Mouse (Mus musculus) Muller cell, postnatal 12 days (primary cell): Measurements from ENCODE around the gene Neurl4.
"Not testable (repeated sequence)": the region's sequence is repeated elsewhere in the genome, so short reads cannot be mapped to it uniquely, and the experiment has no call there.

Experiments
- DNase-seq: peaks from one replicate; pipeline ENCODE4 v3.0.0-alpha.2; 2015; ENCODE audit errors: inconsistent ontology term

Gene Neurl4

DNA sequence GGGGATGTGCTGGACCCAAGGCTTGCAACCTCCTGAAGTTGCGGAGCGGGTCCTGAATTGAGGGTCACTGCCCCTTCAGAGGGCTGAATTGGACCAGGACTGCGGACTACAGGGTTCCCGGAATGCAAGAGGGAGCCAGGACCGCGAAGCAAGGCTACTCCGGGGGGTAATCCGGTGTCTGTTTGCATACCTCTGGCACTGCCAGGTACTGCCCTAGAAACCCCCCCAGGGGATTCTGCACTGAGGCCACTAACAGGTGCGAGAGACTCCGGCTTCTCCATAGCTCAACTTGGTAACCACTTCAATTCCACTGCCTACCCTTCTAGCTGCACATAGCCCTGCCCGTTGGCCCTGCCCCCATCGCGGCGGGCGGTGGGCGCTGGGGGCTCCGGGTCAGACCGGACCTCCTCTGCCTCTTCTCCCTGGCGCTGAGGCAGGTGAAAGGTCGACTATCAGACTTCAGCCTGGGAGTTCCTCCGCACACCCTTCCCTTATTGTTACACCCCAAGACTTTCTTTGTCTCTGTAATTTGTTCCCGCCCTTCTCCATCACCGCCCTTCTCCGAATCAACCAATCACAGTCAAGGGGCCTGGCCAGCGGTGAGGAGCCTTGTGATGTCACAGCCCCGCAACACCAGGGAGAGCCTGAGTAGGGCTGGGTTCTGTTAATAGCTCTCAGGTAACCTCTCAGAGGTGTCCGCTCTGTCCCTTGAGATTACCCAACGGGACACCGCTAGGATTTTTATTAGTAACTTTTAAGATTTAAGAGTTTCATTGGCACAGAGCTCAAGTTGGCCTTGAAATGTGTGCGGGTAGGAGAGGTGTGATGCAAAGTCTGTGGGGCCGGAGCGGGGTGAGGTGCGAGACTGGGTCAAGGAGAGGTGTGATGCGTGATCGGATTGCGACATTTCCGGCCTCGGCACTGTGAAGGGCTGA is at the start of gene Neurl4, which contains the start of gene 2810408A11Rik:
Neurl4 (plus strand) TSS at position 602 of the 935 bp plus-strand sequence.
2810408A11Rik (minus strand) TSS at position 517 of the 935 bp plus-strand sequence.
- DNase-seq = peak; percentile 92

DNA sequence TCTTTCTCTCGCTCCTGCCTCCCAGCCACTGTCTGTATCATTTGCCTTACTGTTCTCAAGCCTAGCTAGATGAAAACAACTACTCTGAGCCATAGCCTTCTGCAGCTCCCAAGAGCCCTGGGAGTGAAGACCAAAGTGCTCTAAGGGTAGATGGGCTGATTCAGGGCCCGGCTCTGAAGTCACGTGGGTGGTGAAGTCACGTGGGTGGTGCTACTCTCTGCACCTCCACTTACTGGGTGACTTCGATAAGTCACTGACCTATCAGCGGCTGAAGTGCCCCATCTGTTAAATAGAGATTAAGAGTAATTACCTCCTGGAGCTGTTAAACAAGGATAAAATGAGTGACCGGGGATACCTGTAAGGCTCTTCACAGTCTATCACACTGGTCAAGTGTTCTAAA is 46.9 kb upstream of the Neurl4 start:
- DNase-seq = no peak

DNA sequence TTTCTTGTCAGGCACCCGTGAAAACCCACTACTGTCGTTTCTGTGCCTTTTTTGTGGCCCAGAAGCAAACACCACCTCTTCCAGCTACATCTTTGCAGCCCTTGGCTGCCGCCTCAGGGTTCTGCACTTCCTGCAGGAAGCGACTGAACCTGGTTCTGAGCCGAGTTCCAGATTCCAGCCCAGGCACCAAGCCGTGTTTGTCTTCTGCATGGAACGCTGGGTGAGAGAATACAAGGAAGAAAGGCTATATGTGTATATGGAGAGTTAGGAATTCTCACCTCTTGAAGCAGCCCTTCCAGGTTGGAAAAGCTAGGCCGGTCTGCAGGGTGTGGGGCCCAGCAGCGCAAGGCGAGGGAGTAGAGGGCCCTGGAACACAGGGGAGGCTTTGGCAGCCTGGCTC is 46.2 kb upstream of the Neurl4 start:
- DNase-seq = no peak

DNA sequence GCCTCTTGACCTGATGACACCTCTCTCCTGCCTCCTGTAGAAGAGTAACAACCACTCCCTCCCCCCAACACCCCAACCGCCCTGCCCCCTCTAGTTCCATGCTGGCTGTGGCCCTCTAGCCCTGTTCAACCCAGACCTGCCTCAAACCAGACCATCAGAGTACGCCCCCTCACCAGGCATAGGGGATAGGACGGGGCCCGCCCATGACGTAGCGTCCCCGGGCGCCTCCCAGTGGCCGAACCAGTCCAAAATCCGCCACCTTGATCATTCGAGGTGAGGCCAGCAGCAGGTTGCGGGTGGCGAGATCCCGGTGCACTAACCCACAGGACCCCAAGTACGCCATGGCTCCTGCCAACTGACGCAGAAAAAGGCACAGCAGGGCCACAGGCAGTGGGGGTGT is 45.5 kb upstream of the Neurl4 start:
- peak; percentile 22 for DNase-seq

DNA sequence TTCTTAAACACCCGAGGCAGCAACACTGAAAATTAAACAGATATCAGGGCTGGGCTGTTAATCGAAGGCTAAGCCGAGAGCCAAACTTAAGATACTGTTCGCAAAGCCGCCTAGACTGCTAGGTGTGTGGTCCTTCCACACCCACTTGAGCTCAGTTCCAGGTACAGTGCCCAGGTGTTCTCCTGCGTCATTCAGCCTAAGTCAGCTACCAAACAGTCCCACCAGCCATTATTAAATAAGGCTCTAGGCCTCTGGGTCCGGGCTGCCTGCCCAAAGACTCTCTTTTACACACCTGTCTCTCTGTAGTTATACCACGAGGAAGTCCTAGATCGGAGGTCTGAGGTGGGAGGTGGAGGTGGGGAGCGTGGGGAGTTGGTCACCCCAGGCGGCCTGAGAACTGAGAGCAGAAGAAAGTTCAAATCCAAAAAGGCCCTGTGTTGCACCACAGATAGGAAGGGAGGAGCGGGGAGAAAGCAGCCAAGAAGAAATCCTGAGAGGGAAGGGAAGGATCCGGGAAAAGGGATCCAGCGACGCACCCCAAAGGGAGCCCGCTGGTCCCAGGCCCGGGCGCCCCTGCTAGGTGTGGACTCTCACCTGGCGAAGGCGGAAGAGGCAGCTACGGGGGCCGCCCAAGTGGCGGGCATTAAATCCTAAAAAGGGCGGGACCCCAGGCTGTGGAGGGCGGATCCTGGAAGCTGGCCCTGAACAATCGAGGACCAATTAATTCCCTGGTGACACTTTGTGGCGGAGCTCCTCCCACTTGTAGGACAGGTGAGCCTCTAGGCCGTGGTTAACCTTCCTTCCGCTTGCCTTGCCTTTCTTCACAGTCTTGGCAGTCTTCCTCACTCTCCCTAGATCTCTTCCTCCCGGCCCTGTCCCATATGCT is 42.5 kb upstream of the Neurl4 start, which contains the start of gene Tnk1:
Tnk1 (minus strand) TSS at position 618 of the 886 bp plus-strand sequence.
- no peak for DNase-seq

DNA sequence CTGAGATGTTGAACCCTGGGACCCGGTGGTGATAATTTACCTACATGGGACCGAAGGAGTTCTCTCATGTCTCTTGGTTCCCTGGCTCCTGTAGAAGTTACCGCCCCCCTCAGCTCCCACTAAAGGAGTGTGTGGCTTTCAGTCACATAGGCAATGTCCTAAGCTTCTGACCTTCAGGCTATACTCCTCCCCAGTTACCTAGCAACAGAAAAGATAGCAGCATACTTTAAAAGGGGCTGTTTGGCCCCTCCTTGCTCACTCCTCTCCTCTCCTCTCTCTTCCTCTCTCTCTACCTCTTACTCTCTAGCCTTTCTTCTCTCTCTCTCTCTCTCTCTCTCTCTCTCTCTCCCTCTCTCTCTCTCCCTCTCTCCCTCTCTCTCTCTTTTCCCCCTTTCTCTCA is 37.1 kb upstream of the Neurl4 start:
- not testable (repeated sequence) for DNase-seq

DNA sequence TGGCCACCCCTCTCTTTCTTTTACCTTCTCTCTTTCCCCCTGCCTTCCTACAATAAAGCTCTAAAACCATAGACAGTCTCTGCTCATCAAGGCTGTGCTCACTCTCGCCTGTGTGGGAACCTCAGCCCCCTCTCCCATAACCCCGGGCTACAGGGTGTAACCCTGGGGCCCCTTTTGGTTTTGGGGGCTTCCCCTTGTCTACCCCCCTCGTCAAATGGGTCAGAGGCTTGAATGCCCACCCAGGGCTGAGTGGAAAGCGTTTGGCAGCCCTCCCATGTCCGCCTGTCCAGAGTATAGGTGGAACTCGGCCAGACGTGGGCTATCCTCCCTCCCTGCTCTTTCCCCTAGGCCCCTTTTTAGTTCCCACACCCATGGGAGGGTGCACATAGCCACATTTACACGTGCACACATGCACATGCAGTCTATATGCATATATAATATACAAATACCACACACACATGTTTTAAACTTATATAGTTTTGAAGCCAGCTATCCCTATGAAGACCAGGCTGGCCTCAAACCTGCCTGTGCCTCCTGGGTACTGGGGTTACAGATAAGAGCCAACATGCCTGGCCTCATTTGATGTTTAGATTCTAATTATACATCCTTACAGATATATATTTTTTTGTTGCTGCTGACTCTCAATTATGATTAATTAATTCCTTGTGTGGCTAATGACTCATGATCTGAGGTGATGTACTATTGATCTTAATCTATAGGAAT is 36.6 kb upstream of the Neurl4 start:
- DNase-seq = no peak

DNA sequence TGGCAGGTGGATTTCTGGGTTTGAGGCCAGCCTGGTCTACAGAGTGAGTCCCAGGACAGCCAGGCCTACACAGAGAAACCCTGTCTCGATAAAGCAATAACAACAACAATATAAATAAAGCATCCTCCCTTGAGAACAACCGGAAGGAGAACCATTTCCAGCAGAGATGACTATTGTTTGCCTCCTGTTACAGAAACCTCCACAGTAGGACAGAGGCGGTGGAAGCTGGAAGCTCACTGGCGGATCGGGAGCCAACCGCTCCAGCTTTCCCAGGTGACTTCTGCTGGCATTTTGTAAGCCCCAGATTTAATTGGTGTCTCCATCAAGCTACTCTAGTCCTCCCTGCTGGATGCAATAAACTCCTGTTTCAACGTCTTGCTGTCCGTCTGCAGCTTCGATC is 35.3 kb upstream of the Neurl4 start:
- no peak for DNase-seq

DNA sequence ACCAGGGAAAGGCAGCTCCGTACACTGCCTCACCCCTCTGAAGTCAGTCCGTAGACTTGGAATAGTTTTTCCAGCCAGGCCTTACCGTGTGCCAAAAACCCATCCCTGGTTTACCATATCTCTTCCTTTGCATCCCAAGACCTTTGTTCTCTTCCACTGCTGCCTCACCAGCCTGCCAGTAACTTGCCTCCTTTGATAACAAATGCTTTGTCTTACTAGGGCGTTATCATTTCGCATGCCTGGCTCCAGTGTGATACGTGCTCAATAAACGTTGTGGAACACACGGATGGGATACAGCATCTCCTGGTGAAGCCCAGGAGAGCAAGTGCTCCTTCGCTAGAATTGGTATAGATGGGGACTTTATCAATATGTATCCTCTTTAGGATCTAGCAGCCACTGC is 33.5 kb upstream of the Neurl4 start:
- no peak for DNase-seq

DNA sequence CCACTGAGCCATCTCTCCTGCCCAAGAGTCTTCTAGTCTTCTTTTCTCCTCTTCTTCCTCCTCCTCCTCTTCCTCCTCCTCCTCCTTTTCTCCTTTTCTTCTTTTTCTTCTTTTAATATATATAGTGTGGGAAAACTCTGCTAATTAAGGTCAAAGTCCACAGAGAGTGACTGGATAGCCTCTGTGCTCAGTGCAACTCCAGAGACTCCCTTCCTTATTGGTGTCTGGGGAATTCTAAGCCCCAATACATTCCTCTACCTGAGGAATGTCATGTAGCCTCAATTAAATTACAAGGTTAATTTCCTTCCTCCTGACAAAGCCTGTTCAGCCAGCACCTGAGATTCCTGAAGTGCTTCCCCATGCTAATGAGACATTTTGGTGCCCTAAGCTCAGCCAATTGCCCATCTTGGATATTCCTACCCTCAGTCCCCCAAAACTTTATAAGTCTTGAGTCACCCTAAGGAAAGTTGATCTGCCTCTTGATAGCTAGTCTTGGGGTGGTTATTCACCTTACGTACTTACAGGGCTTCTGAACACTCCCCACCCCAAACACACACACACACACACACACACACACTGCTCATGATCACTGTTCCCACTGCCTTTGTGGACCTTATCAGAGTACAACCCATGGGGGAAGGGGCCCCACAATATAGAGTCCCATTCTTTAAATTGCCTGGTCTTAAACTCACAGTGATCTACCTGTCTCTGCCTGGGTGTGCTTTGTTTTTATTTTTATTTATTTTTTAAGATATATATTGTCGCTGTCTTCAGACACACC is 30.4 kb upstream of the Neurl4 start:
- no peak for DNase-seq

DNA sequence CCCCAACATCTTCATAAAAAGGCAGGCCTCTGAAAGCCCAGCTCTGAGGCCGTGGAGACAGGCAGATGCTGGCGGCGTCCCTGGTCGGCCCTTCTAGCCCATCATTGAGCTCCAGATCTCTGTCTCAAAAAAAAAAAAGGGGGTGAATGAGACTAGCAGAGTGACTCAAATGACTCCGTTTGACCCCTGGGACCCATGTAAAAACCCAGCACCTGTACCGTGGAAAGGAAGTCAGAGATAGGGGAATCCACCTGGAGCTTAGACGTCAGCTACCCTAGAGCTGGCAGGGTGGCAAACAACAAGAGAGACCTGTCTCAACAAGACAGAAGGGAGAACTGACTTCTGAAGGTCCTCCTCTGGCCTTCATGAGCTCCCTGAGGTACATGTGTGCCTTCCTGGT is 29.1 kb upstream of the Neurl4 start:
- no peak for DNase-seq

DNA sequence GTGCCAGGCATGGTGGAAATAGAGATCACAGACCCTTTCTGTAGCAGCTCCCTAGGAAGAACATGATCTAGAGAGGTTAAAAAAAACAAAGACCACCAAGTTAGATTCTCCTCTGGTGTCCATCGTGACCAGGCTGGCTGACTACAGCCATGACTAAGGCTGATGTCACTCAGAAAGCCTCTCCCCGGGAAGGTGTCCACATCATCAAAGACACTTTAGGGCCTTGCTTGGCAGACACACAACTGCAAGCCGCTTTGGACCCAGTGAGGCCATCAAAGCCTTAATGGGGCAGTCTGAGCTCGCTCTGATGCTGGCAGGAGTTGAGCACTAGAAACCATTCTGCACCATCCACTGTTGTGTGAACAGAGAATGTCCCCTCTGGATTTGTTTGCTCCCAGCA is 28.4 kb upstream of the Neurl4 start:
- no peak for DNase-seq

DNA sequence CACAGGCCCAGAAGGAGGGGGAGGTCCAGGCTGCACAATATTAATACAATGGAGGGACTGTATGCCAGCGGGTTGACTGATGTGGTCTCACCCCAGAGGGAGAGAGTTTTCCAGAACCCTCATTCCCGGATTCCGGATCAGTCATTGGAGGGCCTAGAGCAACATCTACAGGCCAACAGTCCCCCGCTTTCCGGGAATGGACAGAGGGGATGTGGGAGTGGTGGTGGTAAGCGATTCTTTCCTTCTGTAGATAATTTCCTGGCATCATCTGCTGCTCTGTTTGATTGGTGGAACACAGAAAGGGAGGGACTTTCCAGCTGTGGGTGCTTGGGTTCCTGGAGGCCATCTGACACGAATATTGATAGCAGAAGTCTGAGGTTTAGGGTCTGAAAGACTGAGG is 24.7 kb upstream of the Neurl4 start:
- peak; percentile 65 for DNase-seq

DNA sequence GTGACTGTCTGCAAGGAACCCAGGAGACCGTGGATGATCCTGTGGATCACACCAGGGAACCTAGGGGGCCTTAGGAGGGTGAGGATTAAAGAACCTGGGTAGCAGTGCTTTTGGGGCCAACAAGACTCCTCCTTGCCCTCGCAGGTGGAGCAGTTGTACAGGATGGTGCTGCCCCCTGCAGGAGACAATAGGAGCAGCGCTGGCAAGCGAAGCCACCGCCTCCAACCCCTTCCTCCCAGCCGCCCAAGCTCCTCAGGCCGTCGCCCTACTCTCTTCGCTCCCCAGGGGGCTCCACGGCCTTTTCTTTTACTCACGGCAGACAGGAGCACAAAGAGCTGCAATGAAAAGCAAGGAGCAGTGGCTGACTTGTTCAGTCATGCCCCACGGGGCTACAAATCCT is 24.0 kb upstream of the Neurl4 start:
- DNase-seq = peak; percentile 85

DNA sequence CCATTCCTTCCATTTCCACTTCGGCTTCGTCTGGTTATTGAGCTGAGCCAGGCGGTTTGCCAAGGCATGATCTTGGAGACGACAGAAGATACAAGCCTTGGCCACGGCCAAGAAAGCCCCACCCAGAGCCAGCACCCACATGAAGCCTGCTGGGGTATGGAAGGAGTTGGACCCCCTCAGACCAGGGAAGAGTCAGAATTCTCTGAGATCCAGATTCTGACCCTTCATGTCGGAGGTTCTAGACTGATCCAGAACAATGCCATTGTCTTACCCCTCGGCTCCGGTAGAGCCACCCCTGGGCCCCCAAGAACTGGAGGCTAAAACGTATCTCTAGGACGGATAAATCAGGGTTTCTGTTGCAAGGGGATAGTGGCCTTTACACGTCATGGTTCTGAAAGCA is 23.0 kb upstream of the Neurl4 start, which contains the start of gene Tmem95:
Tmem95 (minus strand) TSS at position 141 of the 400 bp plus-strand sequence.
- DNase-seq = no peak

DNA sequence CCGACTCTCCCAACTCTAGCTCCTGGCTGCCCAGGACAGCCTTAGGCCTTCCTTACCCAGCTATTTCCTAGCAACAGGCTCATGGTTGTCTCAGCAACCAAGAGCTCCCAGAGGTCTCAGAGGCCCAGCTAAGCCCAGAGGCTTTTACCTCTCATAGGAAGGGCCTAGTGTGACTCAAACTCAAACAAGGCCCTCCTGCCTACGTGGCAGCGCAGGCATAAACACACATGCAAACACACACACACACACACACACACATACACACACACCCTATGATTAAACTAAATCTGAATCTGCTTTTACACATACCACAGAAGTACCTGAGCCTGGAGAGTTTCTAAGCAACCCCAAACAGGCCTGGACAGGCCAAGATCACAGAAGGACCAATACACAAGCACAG is 22.5 kb upstream of the Neurl4 start:
- no peak for DNase-seq

DNA sequence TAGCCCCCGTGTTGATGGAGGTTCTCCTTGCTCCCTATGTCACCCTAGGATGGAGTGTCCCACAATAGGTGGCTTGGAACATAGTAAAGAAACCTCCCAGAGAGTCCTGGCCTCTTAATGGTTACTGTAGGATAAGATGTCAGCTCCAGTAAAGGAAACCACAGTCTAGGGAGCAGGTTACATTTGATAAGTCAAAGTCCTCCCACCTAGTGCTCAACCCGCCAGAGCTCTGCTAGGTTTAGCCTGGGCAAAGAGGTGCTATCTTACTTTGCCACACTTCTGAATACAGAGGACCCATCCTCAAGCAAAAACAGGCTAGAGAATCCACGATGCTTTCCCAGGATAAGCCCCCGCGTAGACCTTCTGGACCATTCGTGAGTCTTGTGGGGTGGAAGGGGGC is 21.9 kb upstream of the Neurl4 start:
- no peak for DNase-seq

DNA sequence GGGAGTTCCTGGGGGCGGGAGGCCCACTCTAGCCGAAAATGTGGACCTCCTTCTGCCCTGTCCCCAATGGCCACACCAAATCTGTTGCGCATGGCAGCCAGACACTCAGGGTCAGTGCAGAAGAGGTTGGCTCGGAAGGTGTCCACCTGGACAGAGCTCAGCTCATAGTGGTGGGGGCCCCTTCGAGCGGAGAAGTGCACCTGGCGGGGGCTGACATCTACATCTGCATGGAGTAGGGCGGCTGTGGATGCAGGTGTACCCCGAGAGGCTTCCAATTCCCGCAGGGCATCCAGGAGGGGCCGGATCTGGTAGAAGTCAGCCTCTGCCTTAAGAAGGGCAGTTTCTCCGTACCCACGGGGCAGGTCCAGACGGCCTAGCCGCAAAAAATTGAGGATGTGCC is 21.2 kb upstream of the Neurl4 start:
- DNase-seq = no peak

DNA sequence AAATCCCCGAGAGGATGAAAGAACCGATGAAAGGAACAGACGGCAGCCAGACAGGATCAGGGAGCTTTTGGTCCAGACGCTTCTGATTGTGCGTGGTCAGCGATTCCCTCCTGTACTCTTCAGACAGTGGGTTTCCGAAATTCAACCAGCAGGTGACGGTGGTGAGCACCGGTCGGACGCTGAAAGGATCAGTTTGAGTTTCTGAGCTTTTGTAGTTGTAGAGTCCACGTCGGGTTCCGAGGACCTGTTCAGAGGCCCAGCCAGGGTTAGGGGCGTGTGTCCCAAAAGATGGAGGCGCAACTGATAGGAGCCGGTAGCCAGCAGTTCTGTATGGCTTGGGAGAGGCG is 20.4 kb upstream of the Neurl4 start:
- DNase-seq = peak; percentile 88

DNA sequence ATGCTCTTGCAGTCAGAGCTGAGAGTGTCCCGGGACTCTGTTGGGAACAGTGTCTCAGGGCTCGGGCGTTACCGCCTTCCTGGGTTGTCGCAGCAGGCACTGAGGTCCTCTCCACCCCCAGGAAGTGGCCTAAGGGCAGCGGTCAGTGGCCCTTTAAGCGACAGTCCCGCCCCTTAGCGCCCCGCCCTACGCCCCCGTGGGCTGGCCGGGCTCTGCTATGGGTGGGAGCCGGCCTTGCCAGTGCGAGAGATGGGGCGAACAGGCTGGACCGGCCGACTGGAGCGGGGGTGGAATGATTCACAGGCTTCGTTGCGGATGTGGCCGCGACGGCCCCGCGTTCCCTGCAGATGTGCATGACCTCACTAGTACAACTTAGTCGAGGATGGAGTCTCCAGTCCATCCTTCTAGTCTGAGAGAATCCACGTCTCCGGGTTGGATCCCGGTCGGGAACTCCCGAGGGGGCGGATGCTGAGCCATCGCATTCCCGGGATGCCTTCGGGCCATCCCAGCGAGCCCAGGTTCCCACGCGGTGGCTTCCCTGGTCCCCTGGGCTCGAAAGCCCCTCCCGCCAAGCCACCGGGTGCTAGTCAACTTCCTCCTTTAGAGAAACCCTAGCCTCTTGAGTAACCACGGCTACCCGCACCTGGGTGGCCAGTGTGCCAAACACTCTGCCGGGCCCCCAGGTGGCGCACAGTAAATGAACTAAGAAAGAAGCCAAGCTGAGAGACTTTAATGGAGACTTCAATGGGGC is 19.8 kb upstream of the Neurl4 start, which contains the start of gene Kctd11:
Kctd11 (minus strand) TSS at position 554 of the 751 bp plus-strand sequence.
- peak; percentile 98 for DNase-seq
